Mouse (Mus musculus) neural tube, embryonic 11.5 days (tissue): ENCODE measurements around the gene Bhlha9. TPM values are rescaled to one million over a fixed set of nuclear protein-coding genes. Genes with fewer than 3 reads are reported as not detected.

Experiments
- ATAC-seq: fragments of 200-750 bp; cut with Nextera tagmentation; 2 replicates; pipeline ENCODE4 v1.8.0; 2017; ENCODE audit warnings: moderate number of reproducible peaks, mild to moderate bottlenecking, moderate TSS enrichment, moderate library complexity; ENCODE audit not compliant: insufficient read depth, low FRiP score, low TSS enrichment
- DNase-seq: peaks from one replicate; pipeline ENCODE4 v3.0.0-alpha.2; 2015; ENCODE audit warnings: low spot score
- H3K27ac ChIP-seq: fragments of 300-500 bp; sonication (generic); 2 replicates; pipeline ENCODE4 v1.5.1; 2014; ENCODE audit warnings: low read depth, mild to moderate bottlenecking, low read length
- H3K27me3 ChIP-seq: fragments of 300-500 bp; sonication (generic); 2 replicates; pipeline ENCODE4 v1.6.1; 2014; ENCODE audit warnings: mild to moderate bottlenecking, low read length, mixed read lengths; ENCODE audit not compliant: control insufficient read depth, insufficient read depth
- H3K36me3 ChIP-seq: fragments of 300-500 bp; sonication (generic); 2 replicates; pipeline ENCODE4 v1.6.1; 2014; ENCODE audit warnings: mild to moderate bottlenecking, low read length, moderate library complexity, mixed read lengths; ENCODE audit not compliant: control insufficient read depth, insufficient read depth
- H3K4me1 ChIP-seq: fragments of 300-500 bp; sonication (generic); 2 replicates; pipeline ENCODE4 v1.6.1; 2014; ENCODE audit warnings: low read length, mixed read lengths; ENCODE audit not compliant: control insufficient read depth, insufficient read depth
- H3K4me2 ChIP-seq: fragments of 300-500 bp; sonication (generic); 2 replicates; pipeline ENCODE4 v1.6.1; 2014; ENCODE audit warnings: low read depth, mild to moderate bottlenecking, moderate library complexity
- H3K4me3 ChIP-seq: fragments of 300-500 bp; sonication (generic); 2 replicates; pipeline ENCODE4 v1.5.1; 2014; ENCODE audit warnings: low read depth, low read length
- H3K9ac ChIP-seq: fragments of 300-500 bp; sonication (generic); 2 replicates; pipeline ENCODE4 v1.6.1; 2014; ENCODE audit warnings: mild to moderate bottlenecking, low read length
- H3K9me3 ChIP-seq: fragments of 300-500 bp; sonication (generic); 2 replicates; pipeline ENCODE4 v1.6.1; 2016; ENCODE audit warnings: low read length; ENCODE audit not compliant: control insufficient read depth
- WGBS: fragments of 180-500 bp; shearing (Covaris S2); extraction: QIAGEN DNeasy Blood & Tissue Kit; methylation state at CpG from one replicate; pipeline ENCODE4 v1.1.7; 2014; 5-methylcytosine and 5-hydroxymethylcytosine counted together
- polyA plus RNA-seq: library from polyadenylated mRNA; unstranded; fragments of >200 nt; fragmentation: Nextera tagmentation; extraction: Ambion mirVana; gene quantifications from 2 replicates; pipeline ENCODE4 v1.2.1, GENCODE M21; 2014

Gene Bhlha9
- not detected in 2 replicates for polyA plus RNA-seq

- peak within 1 kb of the TSS; percentile 34 for H3K4me3 ChIP-seq
- H3K27me3 ChIP-seq: peaks cover 54% of the 10 kb centered on the region
- peak within 1 kb of the TSS; percentile 7 for H3K9ac ChIP-seq
- H3K4me1 ChIP-seq: peaks cover 3% of the 10 kb centered on the region; the same call in 1 of the 2 replicates
- H3K36me3 ChIP-seq: no peaks in the 10 kb centered on the region
- 54% methylated on average over 15 of the region's 15 CpGs for WGBS
- peak within 1 kb of the TSS; percentile 57 for H3K4me2 ChIP-seq
- ATAC-seq (no peak), DNase-seq (no peak)
- H3K9me3 ChIP-seq: no peaks in the 10 kb centered on the region
- H3K27ac ChIP-seq: no peak within 1 kb of the TSS
These were observed at the start of gene Bhlha9 for GRCm38 (mm10) chr11:76671871-76672475. TSS of gene Bhlha9 (plus strand) at chr11:76672470.

GRCm38 (mm10) chr11:76622566-76623205, 49.6 kb upstream of the Bhlha9 start:
- H3K4me1 ChIP-seq: peaks cover 4% of the 10 kb centered on the region; the same call in 1 of the 2 replicates
- no peak overlapping the region for H3K27ac ChIP-seq
- H3K9ac ChIP-seq: peak overlapping the region; percentile 53
- H3K4me2 ChIP-seq: peak overlapping the region; percentile 100
- no peaks in the 10 kb centered on the region for H3K36me3 ChIP-seq
- H3K9me3 ChIP-seq: no peaks in the 10 kb centered on the region
- under 1% methylated on average over 61 of the region's 66 CpGs for WGBS
- ATAC-seq: no peak
- DNase-seq: no peak
- peak overlapping the region; percentile 60 for H3K4me3 ChIP-seq
- 0 out of 2 replicates have a peak, but pooled peaks cover 4% of the 10 kb centered on the region for H3K27me3 ChIP-seq

- Histone ChIP-seq H3K4me3 (peak overlapping the region; percentile 60), H3K27me3 (0 out of 2 replicates have a peak, but pooled peaks cover 4% of the 10 kb centered on the region), H3K9ac (peak overlapping the region; percentile 53), H3K4me2 (peak overlapping the region; percentile 100), H3K27ac (no peak overlapping the region), H3K4me1 (peaks cover 4% of the 10 kb centered on the region; the same call in 1 of the 2 replicates), H3K36me3 (no peaks in the 10 kb centered on the region), H3K9me3 (no peaks in the 10 kb centered on the region)
- peak; percentile 80 for DNase-seq
- WGBS: under 1% methylated on average over 71 of the region's 72 CpGs
- ATAC-seq: peak; percentile 60; the same call in 1 of the 2 replicates
These were observed 48.9 kb upstream of the Bhlha9 start for GRCm38 (mm10) chr11:76623206-76623961.

- Histone ChIP-seq H3K36me3 (no peaks in the 10 kb centered on the region), H3K27ac (no peak overlapping the region), H3K4me3 (no peak overlapping the region), H3K9me3 (no peaks in the 10 kb centered on the region), H3K4me2 (no peak overlapping the region; the same call in 1 of the 2 replicates), H3K9ac (no peak overlapping the region), H3K4me1 (peaks cover 4% of the 10 kb centered on the region; the same call in 1 of the 2 replicates), H3K27me3 (0 out of 2 replicates have a peak, but pooled peaks cover 4% of the 10 kb centered on the region)
- 58% methylated on average over 10 of the region's 10 CpGs for WGBS
- ATAC-seq (no peak), DNase-seq (no peak)
These were observed 48.2 kb upstream of the Bhlha9 start for GRCm38 (mm10) chr11:76624071-76624470.

GRCm38 (mm10) chr11:76624881-76625280, 47.4 kb upstream of the Bhlha9 start:
- Histone ChIP-seq H3K4me2 (no peak overlapping the region), H3K4me1 (peaks cover 4% of the 10 kb centered on the region; the same call in 1 of the 2 replicates), H3K27ac (no peak overlapping the region), H3K27me3 (0 out of 2 replicates have a peak, but pooled peaks cover 4% of the 10 kb centered on the region), H3K9me3 (no peaks in the 10 kb centered on the region), H3K4me3 (no peak overlapping the region), H3K36me3 (no peaks in the 10 kb centered on the region), H3K9ac (no peak overlapping the region)
- no peak for DNase-seq
- ATAC-seq: no peak
- WGBS: 81% methylated on average over 3 of the region's 3 CpGs

- ATAC-seq (no peak), DNase-seq (no peak)
- Histone ChIP-seq H3K9me3 (no peaks in the 10 kb centered on the region), H3K4me2 (no peak overlapping the region), H3K4me1 (no peaks in the 10 kb centered on the region), H3K36me3 (no peaks in the 10 kb centered on the region), H3K4me3 (no peak overlapping the region), H3K27me3 (no peaks in the 10 kb centered on the region), H3K9ac (no peak overlapping the region; the same call in 1 of the 2 replicates), H3K27ac (no peak overlapping the region)
- WGBS: 79% methylated on average over 5 of the region's 5 CpGs
These were observed 43.7 kb upstream of the Bhlha9 start for GRCm38 (mm10) chr11:76628613-76629012.

- DNase-seq: no peak
- WGBS: 27% methylated on average over 2 of the region's 2 CpGs
- H3K36me3 ChIP-seq: no peaks in the 10 kb centered on the region
- no peaks in the 10 kb centered on the region for H3K4me1 ChIP-seq
- H3K9ac ChIP-seq: no peak overlapping the region
- H3K9me3 ChIP-seq: no peaks in the 10 kb centered on the region
- H3K27ac ChIP-seq: no peak overlapping the region
- H3K4me3 ChIP-seq: no peak overlapping the region
- ATAC-seq: no peak
- H3K4me2 ChIP-seq: no peak overlapping the region
- no peaks in the 10 kb centered on the region for H3K27me3 ChIP-seq
These were observed 42.2 kb upstream of the Bhlha9 start for GRCm38 (mm10) chr11:76630023-76630422.

GRCm38 (mm10) chr11:76630487-76630886, 41.8 kb upstream of the Bhlha9 start:
- DNase-seq (no peak), ATAC-seq (no peak)
- no peak overlapping the region for H3K4me2 ChIP-seq
- no peaks in the 10 kb centered on the region for H3K27me3 ChIP-seq
- H3K9me3 ChIP-seq: no peaks in the 10 kb centered on the region
- H3K4me1 ChIP-seq: no peaks in the 10 kb centered on the region
- no peak overlapping the region for H3K27ac ChIP-seq
- WGBS: 81% methylated on average over 5 of the region's 5 CpGs
- H3K9ac ChIP-seq: no peak overlapping the region
- no peak overlapping the region for H3K4me3 ChIP-seq
- no peaks in the 10 kb centered on the region for H3K36me3 ChIP-seq
